Mouse (Mus musculus) spleen, adult 2 months (tissue): ENCODE results near the gene Nol3. TPM values are rescaled to one million over a fixed set of nuclear protein-coding genes. Genes with fewer than 3 reads are reported as not detected.
"Not testable (repeated sequence)": the region's sequence is repeated elsewhere in the genome, so short reads cannot be mapped to it uniquely, and the experiment has no call there.

ENCODE experiments used
- DNase-seq, 2 experiments: peaks; one replicate each; pipeline versions ENCODE4 v3.0.0 to v3.0.0-alpha.2; 2012 to 2021; ENCODE audit warnings: low spot score in 2 of 2, low read depth in 1 of 2
- H3K27ac ChIP-seq: fragments of 200-500 bp; 2 replicates; pipeline ENCODE4 v1.5.1; 2012; ENCODE audit warnings: low read length, inconsistent platforms; ENCODE audit not compliant: insufficient read depth
- H3K27me3 ChIP-seq: fragments of 200-500 bp; 2 replicates; pipeline ENCODE4 v1.6.1; 2012; ENCODE audit warnings: mild to moderate bottlenecking, moderate library complexity, low read length, inconsistent platforms; ENCODE audit not compliant: control insufficient read depth, insufficient read depth
- H3K36me3 ChIP-seq: fragments of 200-500 bp; 2 replicates; pipeline ENCODE4 v1.6.1; 2012; ENCODE audit warnings: mild to moderate bottlenecking, low read length, inconsistent platforms; ENCODE audit not compliant: control insufficient read depth, insufficient read depth
- H3K4me1 ChIP-seq: fragments of 200-500 bp; 2 replicates; pipeline ENCODE4 v1.6.1; 2011; ENCODE audit warnings: inconsistent platforms; ENCODE audit not compliant: control insufficient read depth, insufficient read depth, insufficient read length
- H3K4me3 ChIP-seq: fragments of 200-500 bp; 2 replicates; pipeline ENCODE4 v1.5.1; 2011; ENCODE audit warnings: mild to moderate bottlenecking, inconsistent platforms; ENCODE audit not compliant: insufficient read depth, insufficient read length; ENCODE audit errors: extremely low read depth
- CTCF ChIP-seq: fragments of 200-500 bp; IDR thresholded peaks from 2 replicates; pipeline ENCODE4 v1.5.1; 2011; ENCODE audit warnings: mild to moderate bottlenecking, inconsistent platforms; ENCODE audit not compliant: insufficient read depth, insufficient read length, insufficient replicate concordance; ENCODE audit errors: extremely low read depth
- POLR2A ChIP-seq: fragments of 200-500 bp; IDR thresholded peaks from 2 replicates; pipeline ENCODE4 v1.6.1; 2011; ENCODE audit warnings: low read depth, low read length, inconsistent platforms
- WGBS: fragments of 180-500 bp; shearing (Covaris S2); methylation state at CpG from one replicate; pipeline ENCODE4 v1.1.7; 2018; 5-methylcytosine and 5-hydroxymethylcytosine counted together
- polyA plus RNA-seq: library from polyadenylated mRNA; depleted of rRNA; stranded (reverse); fragments of >200 nt; gene quantifications from 2 replicates; pipeline ENCODE4 v1.2.3, GENCODE M21; 2012

Nol3 gene
- polyA plus RNA-seq, 1 experiment: 0.70 TPM

- peaks cover 11% of the 10 kb centered on the region for H3K4me1 ChIP-seq
- peak; percentile 92 to 95 for DNase-seq
- no peaks in the 10 kb centered on the region for H3K27me3 ChIP-seq
- WGBS: under 1% methylated on average over 53 of the region's 53 CpGs
- peak overlapping the region; percentile 85 for H3K4me3 ChIP-seq
- TF ChIP-seq POLR2A (peak; percentile 9), CTCF (no peak)
- no peaks in the 10 kb centered on the region for H3K36me3 ChIP-seq
- H3K27ac ChIP-seq: peak overlapping the region; percentile 75
Measured at GRCm38 (mm10) chr8:105288958-105289732, 13.2 kb downstream of the Nol3 start.

- TF ChIP-seq POLR2A (no peak), CTCF (peak; percentile 22; the same call in 1 of the 2 replicates)
- DNase-seq: peak in 1 of 2 experiments; percentile 45
- H3K27me3 ChIP-seq: no peaks in the 10 kb centered on the region
- peak within 1 kb of the TSS; percentile 85 for H3K4me3 ChIP-seq
- peaks cover 11% of the 10 kb centered on the region for H3K4me1 ChIP-seq
- 8% methylated on average over 43 of the region's 43 CpGs for WGBS
- no peaks in the 10 kb centered on the region for H3K36me3 ChIP-seq
- peak within 1 kb of the TSS; percentile 75 for H3K27ac ChIP-seq
Measured at GRCm38 (mm10) chr8:105289805-105290460, 14.0 kb downstream of the Nol3 start, which contains the start of gene 4931428F04Rik. Gene 4931428F04Rik (minus strand): TSS chr8:105289864.

GRCm38 (mm10) chr8:105290554-105291314 lies 14.8 kb downstream of the Nol3 start:
- H3K4me3 ChIP-seq: no peak overlapping the region
- WGBS: 27% methylated on average over 31 of the region's 31 CpGs
- peaks cover 11% of the 10 kb centered on the region for H3K4me1 ChIP-seq
- H3K27ac ChIP-seq: no peak overlapping the region
- no peaks in the 10 kb centered on the region for H3K27me3 ChIP-seq
- no peak for TF ChIP-seq POLR2A
- peak; percentile 93; the same call in 1 of the 2 replicates for TF ChIP-seq CTCF
- H3K36me3 ChIP-seq: no peaks in the 10 kb centered on the region
- peak; percentile 72 to 88 for DNase-seq

- not testable (repeated sequence) for H3K27me3 ChIP-seq, H3K4me3 ChIP-seq, H3K36me3 ChIP-seq, DNase-seq, H3K27ac ChIP-seq
- peaks cover 11% of the 10 kb centered on the region for H3K4me1 ChIP-seq
- 85% methylated on average over 8 of the region's 8 CpGs for WGBS
Measured at GRCm38 (mm10) chr8:105291364-105291763, 15.4 kb downstream of the Nol3 start.

GRCm38 (mm10) chr8:105291802-105292201 lies 15.9 kb downstream of the Nol3 start:
- DNase-seq, H3K36me3 ChIP-seq, H3K4me3 ChIP-seq, H3K27me3 ChIP-seq, H3K27ac ChIP-seq: not testable (repeated sequence)
- H3K4me1 ChIP-seq: peaks cover 11% of the 10 kb centered on the region
- TF ChIP-seq CTCF: 0 out of 2 replicates have a peak, but pooled peaks have one; percentile 4
- WGBS: 68% methylated on average over 3 of the region's 3 CpGs

GRCm38 (mm10) chr8:105292471-105292870 lies 16.5 kb downstream of the Nol3 start:
- H3K4me1 ChIP-seq: peaks cover 11% of the 10 kb centered on the region
- no peaks in the 10 kb centered on the region for H3K27me3 ChIP-seq
- no peak overlapping the region for H3K4me3 ChIP-seq
- no peaks in the 10 kb centered on the region for H3K36me3 ChIP-seq
- no peak for DNase-seq
- TF ChIP-seq POLR2A (no peak), CTCF (no peak)
- no peak overlapping the region for H3K27ac ChIP-seq
- WGBS: 94% methylated on average over 7 of the region's 7 CpGs
